Mouse (Mus musculus): ENCODE results near the gene Nova2.
A peak's percentile ranks its signal among the peaks of the same experiment; 100 is the strongest.

Gene Nova2

GRCm38 (mm10) chr7:18925162-18925938, at the start of gene Nova2:
Gene Nova2 (plus strand): TSS chr7:18925888.
- peak; percentile 86 for DNase-seq (ENCODE audit: low read depth, low spot score)

- DNase-seq (ENCODE audit: low read depth, low spot score), result no peak
These were observed 47.0 kb upstream of the Nova2 start for GRCm38 (mm10) chr7:18878691-18879090.

- no peak for DNase-seq (ENCODE audit: low read depth, low spot score)
These were observed 41.5 kb upstream of the Nova2 start for GRCm38 (mm10) chr7:18883991-18884744.

- no peak for DNase-seq (ENCODE audit: low read depth, low spot score)
These were observed 40.8 kb upstream of the Nova2 start for GRCm38 (mm10) chr7:18884745-18885422.

- no peak for DNase-seq (ENCODE audit: low read depth, low spot score)
These were observed 38.7 kb upstream of the Nova2 start for GRCm38 (mm10) chr7:18886963-18887362.

- DNase-seq (ENCODE audit: low read depth, low spot score), result no peak
These were observed 34.8 kb upstream of the Nova2 start for GRCm38 (mm10) chr7:18890848-18891247.

- no peak for DNase-seq (ENCODE audit: low read depth, low spot score)
These were observed 33.7 kb upstream of the Nova2 start for GRCm38 (mm10) chr7:18891872-18892599.

- no peak for DNase-seq (ENCODE audit: low read depth, low spot score)
These were observed 32.7 kb upstream of the Nova2 start for GRCm38 (mm10) chr7:18893009-18893408.

GRCm38 (mm10) chr7:18893651-18894430, 31.8 kb upstream of the Nova2 start:
- no peak for DNase-seq (ENCODE audit: low read depth, low spot score)

- no peak for DNase-seq (ENCODE audit: low read depth, low spot score)
These were observed 29.2 kb upstream of the Nova2 start for GRCm38 (mm10) chr7:18896536-18896935.

GRCm38 (mm10) chr7:18900513-18900912, 25.2 kb upstream of the Nova2 start:
- DNase-seq (ENCODE audit: low read depth, low spot score), result no peak

GRCm38 (mm10) chr7:18902486-18902885, 23.2 kb upstream of the Nova2 start:
- DNase-seq (ENCODE audit: low read depth, low spot score), result no peak

- no peak for DNase-seq (ENCODE audit: low read depth, low spot score)
These were observed 20.7 kb upstream of the Nova2 start for GRCm38 (mm10) chr7:18904971-18905370.

- no peak for DNase-seq (ENCODE audit: low read depth, low spot score)
These were observed 15.9 kb upstream of the Nova2 start for GRCm38 (mm10) chr7:18909797-18910196.

- DNase-seq (ENCODE audit: low read depth, low spot score), result peak; percentile 94
These were observed 15.4 kb upstream of the Nova2 start, which contains the start of gene Ccdc61 for GRCm38 (mm10) chr7:18910241-18910831. Gene Ccdc61 (minus strand): TSS chr7:18910415.

GRCm38 (mm10) chr7:18916254-18916653, 9.4 kb upstream of the Nova2 start:
- no peak for DNase-seq (ENCODE audit: low read depth, low spot score)

GRCm38 (mm10) chr7:18917931-18918330, 7.8 kb upstream of the Nova2 start:
- DNase-seq (ENCODE audit: low read depth, low spot score), result no peak

GRCm38 (mm10) chr7:18921069-18921468, 4.6 kb upstream of the Nova2 start:
- peak; percentile 40 for DNase-seq (ENCODE audit: low read depth, low spot score)

GRCm38 (mm10) chr7:18922807-18923206, 2.9 kb upstream of the Nova2 start:
- DNase-seq (ENCODE audit: low read depth, low spot score), result no peak

- no peak for DNase-seq (ENCODE audit: low read depth, low spot score)
These were observed 2.4 kb upstream of the Nova2 start for GRCm38 (mm10) chr7:18923267-18923666.
